Mouse (Mus musculus) midbrain, postnatal 0 days (tissue): ENCODE measurements at regions not wholly inside any gene's neighbourhood (a gene's known extent, or its start where the extent isn't known, plus 50 kb on each side); places are given as distances from the start of the nearest gene placed in this dataset.

ENCODE experiments used
- ATAC-seq: fragments of 200-750 bp; cut with Nextera tagmentation; 2 replicates; pipeline ENCODE4 v1.8.0; 2017; ENCODE audit warnings: moderate number of reproducible peaks, mild to moderate bottlenecking, moderate TSS enrichment, moderate library complexity; ENCODE audit not compliant: low FRiP score
- DNase-seq: peaks from one replicate; pipeline ENCODE4 v3.0.0-alpha.2; 2015; ENCODE audit warnings: low spot score
- H3K27ac ChIP-seq: fragments of 300-500 bp; sonication (generic); 2 replicates; pipeline ENCODE4 v1.5.1; 2014; ENCODE audit warnings: low read depth, mild to moderate bottlenecking, low read length, mixed read lengths
- H3K27me3 ChIP-seq: fragments of 300-500 bp; sonication (generic); 2 replicates; pipeline ENCODE4 v1.6.1; 2014; ENCODE audit warnings: low read length, control low read depth, mixed read lengths; ENCODE audit not compliant: insufficient read depth
- H3K36me3 ChIP-seq: fragments of 300-500 bp; sonication (generic); 2 replicates; pipeline ENCODE4 v1.6.1; 2014; ENCODE audit warnings: low read length, control low read depth, mixed read lengths; ENCODE audit not compliant: insufficient read depth
- H3K4me1 ChIP-seq: fragments of 300-500 bp; sonication (generic); 2 replicates; pipeline ENCODE4 v1.6.1; 2014; ENCODE audit warnings: mild to moderate bottlenecking, control low read depth, antibody characterized with exemption, low read length, mixed read lengths; ENCODE audit not compliant: insufficient read depth
- H3K4me2 ChIP-seq: fragments of 300-500 bp; sonication (generic); 2 replicates; pipeline ENCODE4 v1.6.1; 2014; ENCODE audit warnings: low read depth, mild to moderate bottlenecking, low read length, mixed read lengths; ENCODE audit not compliant: poor library complexity, severe bottlenecking
- H3K4me3 ChIP-seq: fragments of 300-500 bp; sonication (generic); 2 replicates; pipeline ENCODE4 v1.5.1; 2014; ENCODE audit warnings: low read depth, mild to moderate bottlenecking, low read length, moderate library complexity
- H3K9ac ChIP-seq: fragments of 300-500 bp; sonication (generic); replicated peaks from 2 replicates; pipeline ENCODE4 v1.6.1; 2014; ENCODE audit warnings: mild to moderate bottlenecking, low read length, moderate library complexity, mixed read lengths; ENCODE audit not compliant: poor library complexity, severe bottlenecking
- H3K9me3 ChIP-seq: fragments of 300-500 bp; sonication (generic); 2 replicates; pipeline ENCODE4 v1.6.1; 2016; ENCODE audit warnings: low read length, control low read depth
- CTCF ChIP-seq: IDR thresholded peaks from 2 replicates; pipeline ENCODE4 v1.5.1; 2016; ENCODE audit warnings: antibody characterized with exemption, mild to moderate bottlenecking
- WGBS: fragments of 180-500 bp; shearing (Covaris S2); extraction: QIAGEN DNeasy Blood & Tissue Kit; methylation state at CpG from one replicate; pipeline ENCODE4 v1.1.7; 2014; 5-methylcytosine and 5-hydroxymethylcytosine counted together

DNA sequence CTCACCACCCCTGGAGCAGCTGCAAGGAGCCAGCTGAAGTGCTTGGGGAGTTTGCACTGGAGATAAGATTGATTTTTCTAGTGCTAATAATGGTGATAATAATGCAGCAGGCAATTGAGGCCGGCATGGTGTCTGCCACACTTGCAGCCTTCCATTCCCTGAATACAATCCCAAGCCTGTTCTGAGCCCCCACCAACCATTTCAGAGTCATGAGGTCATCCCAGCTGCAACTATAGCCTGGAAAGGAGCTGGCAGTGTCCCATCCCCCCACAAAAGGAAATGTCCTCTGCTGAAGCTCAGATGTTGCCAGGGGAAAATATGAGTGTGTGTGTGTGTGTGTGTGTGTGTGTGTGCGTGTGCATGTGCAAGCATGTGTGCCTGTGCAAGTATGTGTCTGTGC is 160.2 kb upstream of the Gas1 start:
- Histone ChIP-seq H3K9ac (no peak overlapping the region), H3K36me3 (no peaks in the 10 kb centered on the region), H3K4me1 (no peaks in the 10 kb centered on the region), H3K4me3 (no peak overlapping the region), H3K27me3 (no peaks in the 10 kb centered on the region), H3K9me3 (no peaks in the 10 kb centered on the region), H3K27ac (no peak overlapping the region), H3K4me2 (no peak overlapping the region)
- DNase-seq (no peak), ATAC-seq (no peak)
- WGBS: 61% methylated on average over 2 of the region's 2 CpGs
- TF ChIP-seq CTCF: no peak

DNA sequence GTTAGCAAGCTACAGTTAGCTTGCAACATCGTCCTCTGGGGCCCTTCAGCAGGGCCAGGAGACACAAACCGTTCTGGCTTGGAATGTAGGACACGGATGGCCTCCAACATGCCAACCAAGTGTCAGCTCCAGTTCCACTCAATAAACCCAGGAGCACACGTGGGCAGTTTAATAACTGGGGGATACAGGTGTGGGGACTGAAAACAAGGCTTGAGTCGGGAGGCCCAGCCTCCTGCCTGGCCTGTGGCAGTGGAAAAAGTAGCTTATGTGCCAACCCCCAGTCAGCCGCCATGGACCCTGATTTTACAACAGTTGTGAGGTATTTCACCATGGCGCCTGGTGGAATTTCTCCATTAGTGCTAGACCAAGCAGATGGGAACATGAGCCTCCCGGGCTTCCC is 160.9 kb upstream of the Gas1 start:
- no peak for DNase-seq
- H3K27ac ChIP-seq: no peak overlapping the region
- no peak for TF ChIP-seq CTCF
- H3K4me3 ChIP-seq: no peak overlapping the region
- H3K9me3 ChIP-seq: no peaks in the 10 kb centered on the region
- H3K4me1 ChIP-seq: no peaks in the 10 kb centered on the region
- H3K27me3 ChIP-seq: no peaks in the 10 kb centered on the region
- H3K9ac ChIP-seq: no peak overlapping the region
- ATAC-seq: no peak
- 90% methylated on average over 8 of the region's 8 CpGs for WGBS
- H3K36me3 ChIP-seq: no peaks in the 10 kb centered on the region
- H3K4me2 ChIP-seq: no peak overlapping the region

DNA sequence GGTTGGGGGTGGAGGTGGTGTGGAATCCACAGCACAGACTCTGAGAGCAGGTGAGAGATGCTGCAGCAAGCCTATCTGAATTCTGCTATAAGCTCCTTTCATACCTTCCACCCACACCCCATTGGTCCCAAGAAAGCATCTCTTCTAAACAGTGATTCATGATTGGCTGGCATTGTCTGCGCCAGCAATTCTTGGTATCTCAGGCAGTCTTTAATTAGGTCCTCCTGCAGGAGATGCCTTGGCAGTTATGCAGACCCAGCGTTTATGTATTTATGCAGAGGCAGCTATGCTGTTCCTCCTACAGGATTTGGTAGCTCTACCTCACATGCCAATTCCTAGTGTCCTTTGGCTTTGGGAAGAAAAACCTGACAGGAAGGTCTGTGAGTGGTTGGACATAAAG is 162.9 kb upstream of the Gas1 start:
- TF ChIP-seq CTCF: no peak
- WGBS: 85% methylated on average over 2 of the region's 2 CpGs
- H3K9ac ChIP-seq: no peak overlapping the region
- H3K4me1 ChIP-seq: no peaks in the 10 kb centered on the region
- H3K4me2 ChIP-seq: no peak overlapping the region
- H3K9me3 ChIP-seq: no peaks in the 10 kb centered on the region
- no peaks in the 10 kb centered on the region for H3K36me3 ChIP-seq
- no peak for DNase-seq
- no peak for ATAC-seq
- H3K4me3 ChIP-seq: no peak overlapping the region
- no peaks in the 10 kb centered on the region for H3K27me3 ChIP-seq
- no peak overlapping the region for H3K27ac ChIP-seq

DNA sequence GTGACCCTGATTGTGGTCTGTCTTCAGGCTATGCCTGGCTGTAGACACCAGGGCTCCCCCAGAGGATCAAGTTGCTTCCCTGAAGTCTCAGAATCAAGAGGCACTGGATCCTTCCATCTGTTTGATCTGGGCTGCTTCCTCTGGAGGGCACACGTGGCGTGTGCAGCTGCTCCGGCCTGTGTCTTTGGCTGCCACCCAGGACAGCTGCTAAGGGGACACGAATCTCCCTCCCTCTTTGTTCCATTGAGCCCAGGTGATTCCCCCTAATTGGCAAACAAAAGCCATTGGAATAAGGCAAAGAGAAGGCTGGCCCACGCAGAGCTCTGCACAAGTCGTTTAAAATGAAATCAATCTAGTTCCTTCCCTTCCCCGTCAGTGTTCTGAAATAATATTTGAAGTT is 170.7 kb upstream of the Gas1 start:
- Histone ChIP-seq H3K27me3 (no peaks in the 10 kb centered on the region), H3K36me3 (no peaks in the 10 kb centered on the region), H3K4me3 (no peak overlapping the region), H3K4me2 (no peak overlapping the region), H3K27ac (no peak overlapping the region), H3K9me3 (no peaks in the 10 kb centered on the region), H3K9ac (no peak overlapping the region), H3K4me1 (no peaks in the 10 kb centered on the region)
- ATAC-seq (no peak), DNase-seq (peak; percentile 51)
- no peak for TF ChIP-seq CTCF
- WGBS: 24% methylated on average over 7 of the region's 7 CpGs

DNA sequence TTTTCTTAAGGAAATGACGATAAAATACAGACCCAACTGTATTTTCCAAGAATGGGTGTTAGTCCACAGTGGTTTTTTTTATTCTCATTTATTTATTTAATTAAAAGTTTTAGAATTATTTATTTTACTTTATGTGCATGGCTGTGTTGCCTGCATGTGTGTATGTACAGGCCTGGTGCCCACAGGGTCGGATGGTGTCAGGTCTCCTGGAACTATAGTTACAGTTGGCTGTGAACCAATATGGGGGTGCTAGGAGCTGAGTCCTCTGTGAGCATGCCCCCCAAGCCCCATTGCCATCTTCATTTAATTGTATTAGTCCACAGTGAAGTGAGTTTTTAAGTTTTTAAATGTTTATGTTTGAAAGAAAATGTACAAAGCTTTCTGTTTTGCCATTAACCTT is 171.3 kb upstream of the Gas1 start:
- 82% methylated on average over 2 of the region's 2 CpGs for WGBS
- Histone ChIP-seq H3K4me3 (no peak overlapping the region), H3K27ac (no peak overlapping the region), H3K9me3 (no peaks in the 10 kb centered on the region), H3K36me3 (no peaks in the 10 kb centered on the region), H3K4me2 (no peak overlapping the region), H3K9ac (no peak overlapping the region), H3K27me3 (no peaks in the 10 kb centered on the region), H3K4me1 (no peaks in the 10 kb centered on the region)
- no peak for DNase-seq
- no peak for ATAC-seq
- no peak for TF ChIP-seq CTCF

DNA sequence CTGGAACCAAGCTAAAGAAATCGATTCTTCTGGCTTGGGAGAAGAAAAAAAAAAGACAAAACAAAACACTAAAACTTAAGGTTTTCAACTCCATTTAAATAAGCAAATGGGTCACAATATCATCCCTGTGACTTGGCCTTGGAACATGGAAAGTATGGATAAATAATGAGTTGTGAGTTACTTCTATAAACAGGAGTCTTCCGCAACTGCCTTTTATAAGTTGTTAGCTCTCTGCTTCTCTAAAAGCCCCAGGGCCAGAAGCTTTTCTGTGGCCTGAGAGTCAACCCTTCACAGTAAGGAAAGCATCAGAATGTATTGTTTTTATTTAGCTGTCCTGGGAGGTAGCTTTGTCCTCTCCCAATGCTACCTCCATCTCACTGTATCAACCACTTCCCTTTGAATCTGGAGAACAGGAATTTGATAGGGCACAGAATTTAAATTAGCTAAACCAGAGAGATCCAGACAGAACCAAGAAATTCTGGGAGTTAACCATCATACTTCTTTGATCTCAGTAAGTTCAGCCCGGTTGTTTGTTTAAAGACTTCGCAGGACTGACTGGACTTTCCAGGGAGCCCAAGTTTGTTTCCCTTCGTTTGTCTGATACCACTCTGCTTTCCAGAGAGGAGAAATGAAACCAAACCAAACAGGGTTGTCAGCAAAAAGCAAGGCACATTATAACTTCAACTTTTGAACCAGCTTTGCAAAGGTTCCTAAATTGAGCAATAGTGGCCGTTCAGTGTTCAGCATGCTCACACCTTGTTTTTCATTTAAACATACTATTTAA is 178.7 kb upstream of the Gas1 start:
- no peak for TF ChIP-seq CTCF
- Histone ChIP-seq H3K4me1 (no peaks in the 10 kb centered on the region), H3K9me3 (no peaks in the 10 kb centered on the region), H3K9ac (no peak overlapping the region), H3K4me3 (no peak overlapping the region), H3K27ac (no peak overlapping the region), H3K27me3 (no peaks in the 10 kb centered on the region), H3K36me3 (no peaks in the 10 kb centered on the region), H3K4me2 (no peak overlapping the region)
- no peak for DNase-seq
- WGBS: 81% methylated on average over 6 of the region's 6 CpGs
- no peak for ATAC-seq
